Mouse (Mus musculus) cerebellum, adult 2 months (tissue): ENCODE measurements at regions not wholly inside any gene's neighbourhood (a gene's known extent, or its start where the extent isn't known, plus 50 kb on each side); places are given as distances from the start of the nearest gene placed in this dataset.

ENCODE experiments used
- CTCF ChIP-seq: fragments of 200-500 bp; IDR thresholded peaks from 2 replicates; pipeline ENCODE4 v1.5.1; 2011; ENCODE audit warnings: low read depth, mild to moderate bottlenecking, control low read depth, low read length, moderate library complexity, borderline replicate concordance; ENCODE audit not compliant: insufficient read depth
- POLR2A ChIP-seq: fragments of 200-500 bp; IDR thresholded peaks from 2 replicates; pipeline ENCODE4 v1.6.1; 2011; ENCODE audit warnings: low read length, control low read depth, borderline replicate concordance; ENCODE audit not compliant: insufficient read depth

DNA sequence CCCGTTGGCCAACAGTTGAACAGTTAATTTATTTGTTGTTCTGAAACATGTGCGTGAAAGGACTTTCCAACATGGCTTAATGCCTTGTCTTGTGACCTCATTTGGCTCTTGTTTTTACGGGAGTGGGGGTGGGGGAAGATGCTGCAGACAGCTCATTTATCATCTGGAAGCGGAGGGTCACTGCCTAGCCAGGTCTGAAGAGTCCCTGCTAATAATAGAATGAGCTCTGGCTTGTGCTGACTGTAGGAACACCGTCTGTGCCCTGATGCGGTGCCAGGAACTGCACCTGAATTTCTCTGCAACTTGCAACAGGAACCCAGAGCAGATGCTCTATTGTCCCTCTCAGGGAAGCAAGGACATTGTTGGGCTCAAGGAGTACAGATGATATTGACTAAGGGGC is 272.2 kb downstream of the Med13l start:
- TF ChIP-seq POLR2A (no peak), CTCF (no peak)
